Mouse (Mus musculus) CH12.LX (cell line): Measurements from ENCODE around the gene L3mbtl2. TPM values are rescaled to one million over a fixed set of nuclear protein-coding genes. Genes with fewer than 3 reads are reported as not detected.

ENCODE experiments used
- DNase-seq: peaks from one replicate; pipeline ENCODE4 v3.0.0-alpha.2; 2013; ENCODE audit errors: extremely low read depth
- H3K27ac ChIP-seq: 2 replicates; pipeline ENCODE4 v1.5.1; 2012; ENCODE audit warnings: low read depth, mild to moderate bottlenecking, control low read depth, moderate library complexity; ENCODE audit not compliant: insufficient read depth
- H3K27me3 ChIP-seq: replicated peaks from 2 replicates; pipeline ENCODE3; 2012; ENCODE audit warnings: inconsistent platforms
- H3K36me3 ChIP-seq, 2 experiments: replicated peaks in 1 of 2; 2 replicates each; pipeline versions ENCODE3 to v1.6.1; 2012; ENCODE audit warnings: inconsistent platforms in 1 of 2, low read length in 1 of 2, mild to moderate bottlenecking in 1 of 2, mixed read lengths in 1 of 2, moderate library complexity in 1 of 2; ENCODE audit not compliant: control insufficient read depth in 1 of 2, insufficient read depth in 1 of 2
- H3K4me1 ChIP-seq, 2 experiments: 2 replicates each; pipeline ENCODE4 v1.6.1; 2012; ENCODE audit warnings: inconsistent platforms in 1 of 2, moderate library complexity in 1 of 2; ENCODE audit not compliant: insufficient read depth in 2 of 2, control insufficient read depth in 1 of 2
- H3K4me2 ChIP-seq: 2 replicates; pipeline ENCODE4 v1.6.1; 2012; ENCODE audit warnings: low read depth, mild to moderate bottlenecking, control low read depth; ENCODE audit not compliant: poor library complexity, insufficient read depth, severe bottlenecking
- H3K4me3 ChIP-seq, 3 experiments: fragments of 150-350 bp in 1 of 3; sonication (generic) in 1 of 3; replicated peaks in 1 of 3; 2 replicates each; pipeline versions ENCODE3 to v1.5.1; 2011 to 2012; ENCODE audit warnings: low read depth in 2 of 3, low read length in 2 of 3, mild to moderate bottlenecking in 2 of 3, moderate library complexity in 2 of 3, control low read depth in 1 of 3, improper control_type of control experiment in 1 of 3, inconsistent platforms in 1 of 3, mixed read lengths in 1 of 3; ENCODE audit not compliant: poor library complexity in 1 of 3
- H3K79me2 ChIP-seq: replicated peaks from 2 replicates; pipeline ENCODE4 v1.6.1; 2012; ENCODE audit warnings: mild to moderate bottlenecking, moderate library complexity; ENCODE audit not compliant: control insufficient read depth, poor library complexity, insufficient read depth, severe bottlenecking; ENCODE audit errors: extremely low read depth
- H3K9ac ChIP-seq: 2 replicates; pipeline ENCODE4 v1.6.1; 2012; ENCODE audit warnings: low read depth, mild to moderate bottlenecking, control low read depth, moderate library complexity; ENCODE audit not compliant: insufficient read depth
- H3K9me3 ChIP-seq: replicated peaks from 2 replicates; pipeline ENCODE3; 2012; ENCODE audit warnings: low read length, inconsistent platforms, mixed read lengths
- CHD2 ChIP-seq: IDR thresholded peaks from 2 replicates; pipeline ENCODE4 v1.6.1; 2011; ENCODE audit warnings: low read length, improper control_type of control experiment
- CTCF ChIP-seq, 2 experiments: IDR thresholded peaks in 1 of 2; conservative IDR thresholded peaks in 1 of 2; 2 replicates each; pipeline ENCODE4 v1.5.1; 2011 to 2012; ENCODE audit warnings: low read depth in 2 of 2, low read length in 2 of 2, improper control_type of control experiment in 1 of 2, inconsistent platforms in 1 of 2, mild to moderate bottlenecking in 1 of 2, moderate library complexity in 1 of 2
- ELF1 ChIP-seq: IDR thresholded peaks from 2 replicates; pipeline ENCODE4 v1.6.1; 2014; ENCODE audit warnings: low read depth, mild to moderate bottlenecking, inconsistent platforms, low read length, improper control_type of control experiment
- GABPA ChIP-seq: IDR thresholded peaks from 2 replicates; pipeline ENCODE4 v1.6.1; 2012; ENCODE audit warnings: low read depth, low read length, improper control_type of control experiment, inconsistent platforms; ENCODE audit not compliant: insufficient replicate concordance
- JUND ChIP-seq: conservative IDR thresholded peaks from 2 replicates; pipeline ENCODE4 v1.6.1; 2011; ENCODE audit warnings: low read depth, low read length, improper control_type of control experiment
- KAT2A ChIP-seq: IDR thresholded peaks from 2 replicates; pipeline ENCODE4 v1.6.1; 2012; ENCODE audit warnings: low read length, improper control_type of control experiment, inconsistent platforms; ENCODE audit not compliant: insufficient replicate concordance
- NELFE ChIP-seq: IDR thresholded peaks from 2 replicates; pipeline ENCODE4 v1.6.1; 2011; ENCODE audit warnings: low read depth, low read length, improper control_type of control experiment
- PAX5 ChIP-seq: IDR thresholded peaks from 2 replicates; pipeline ENCODE4 v1.6.1; 2012; ENCODE audit warnings: low read length, inconsistent platforms, mixed read lengths
- POLR2A ChIP-seq: IDR thresholded peaks from 2 replicates; pipeline ENCODE4 v1.6.1; 2011; ENCODE audit warnings: low read depth, mild to moderate bottlenecking, improper control_type of control experiment, low read length
- RAD21 ChIP-seq: IDR thresholded peaks from 2 replicates; pipeline ENCODE4 v1.6.1; 2011; ENCODE audit warnings: low read depth, mild to moderate bottlenecking, low read length, improper control_type of control experiment, moderate library complexity
- SIN3A ChIP-seq: IDR thresholded peaks from 2 replicates; pipeline ENCODE4 v1.6.1; 2012; ENCODE audit warnings: low read length, improper control_type of control experiment, inconsistent platforms
- SMC3 ChIP-seq: IDR thresholded peaks from 2 replicates; pipeline ENCODE4 v1.6.1; 2011; ENCODE audit warnings: low read depth, low read length, improper control_type of control experiment
- TBP ChIP-seq: conservative IDR thresholded peaks from 2 replicates; pipeline ENCODE4 v1.6.1; 2011; ENCODE audit warnings: low read depth, low read length, improper control_type of control experiment
- USF1 ChIP-seq: IDR thresholded peaks from 2 replicates; pipeline ENCODE4 v1.6.1; 2014; ENCODE audit warnings: low read depth, mild to moderate bottlenecking, inconsistent platforms, low read length, improper control_type of control experiment
- USF2 ChIP-seq: conservative IDR thresholded peaks from 2 replicates; pipeline ENCODE4 v1.6.1; 2011; ENCODE audit warnings: low read depth, low read length, improper control_type of control experiment
- ZKSCAN1 ChIP-seq: IDR thresholded peaks from 2 replicates; pipeline ENCODE4 v1.6.1; 2012; ENCODE audit warnings: low read depth, inconsistent platforms, low read length, improper control_type of control experiment, borderline replicate concordance
- ZMIZ1 ChIP-seq: IDR thresholded peaks from 2 replicates; pipeline ENCODE4 v1.6.1; 2012; ENCODE audit warnings: low read depth, mild to moderate bottlenecking, inconsistent platforms, low read length, improper control_type of control experiment
- dilution Hi-C: fragments of 300-500 bp; cut with MboI; formaldehyde crosslinking; loops from 2 replicates; pipeline ENCODE4 v1.14.3; 2020; ENCODE audit warnings: low sequenced_read_pairs; ENCODE audit not compliant: extremely low pct_unique_long_range_greater_than_20kb, extremely low pct_ligation_motif_present
- in situ Hi-C: fragments of 300-500 bp; cut with MboI; formaldehyde crosslinking; loops from 3 replicates; pipeline ENCODE4 v1.14.3; 2019; ENCODE audit warnings: low sequenced_read_pairs, low pct_ligation_motif_present, low pct_unique_long_range_greater_than_20kb, mixed read lengths
- polyA plus RNA-seq: library from polyadenylated mRNA; unstranded; fragments of >175 nt; gene quantifications from 2 replicates; pipeline ENCODE4 v1.2.1, GENCODE M21; 2012; ENCODE audit warnings: low read depth; ENCODE audit not compliant: insufficient read length
- total RNA-seq, 2 experiments: library from RNA; depleted of rRNA; stranded (reverse); fragments of 300-350 nt in 1 of 2; fragments of >200 nt in 1 of 2; gene quantifications; 2 replicates each; pipeline ENCODE4 v1.2.3; 2012 to 2014

The L3mbtl2 gene
- total and polyA plus RNA-seq, 3 experiments, result 26.4 to 40.0 (median 29.7) TPM

DNA sequence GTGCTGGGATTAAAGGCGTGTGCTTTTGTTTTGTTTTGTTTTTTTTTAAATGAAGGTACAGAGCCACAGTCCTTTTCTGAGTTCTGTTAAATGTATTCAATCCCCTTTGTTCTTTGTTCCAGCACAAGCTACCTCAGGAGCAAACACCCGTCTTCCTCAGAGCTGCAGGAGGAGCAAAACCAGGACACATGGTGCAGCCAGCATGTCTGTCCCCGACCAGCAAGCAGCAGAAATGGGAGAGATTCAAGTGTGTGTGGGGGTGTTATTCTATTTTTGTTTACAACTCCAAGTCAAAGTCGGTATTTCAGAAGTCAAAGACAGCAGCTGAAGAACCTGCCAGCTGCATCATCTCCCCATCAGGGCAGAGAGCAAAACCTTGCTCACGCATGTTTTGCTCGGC is 50.1 kb downstream of the L3mbtl2 start:
- Histone ChIP-seq H3K27me3 (no peaks in the 10 kb centered on the region), H3K4me3 (no peak overlapping the region), H3K36me3 (peaks cover 91 to 95% of the 10 kb centered on the region in 2 experiments), H3K9me3 (no peaks in the 10 kb centered on the region), H3K27ac (no peak overlapping the region), H3K9ac (no peak overlapping the region), H3K4me2 (no peak overlapping the region), H3K4me1 (no peaks in the 10 kb centered on the region), H3K79me2 (no peaks in the 10 kb centered on the region)
- in situ Hi-C loops, result loop anchor here (25.0 kb wide), 1 partner anchor 199 kb away; no protein-coding TSS in a partner anchor
- dilution Hi-C loops, result no loop called here
- no peak for TF ChIP-seq ELF1
- no peak for TF ChIP-seq USF1
- TF ChIP-seq SMC3, result no peak
- no peak for TF ChIP-seq ZMIZ1
- DNase-seq, result no peak

DNA sequence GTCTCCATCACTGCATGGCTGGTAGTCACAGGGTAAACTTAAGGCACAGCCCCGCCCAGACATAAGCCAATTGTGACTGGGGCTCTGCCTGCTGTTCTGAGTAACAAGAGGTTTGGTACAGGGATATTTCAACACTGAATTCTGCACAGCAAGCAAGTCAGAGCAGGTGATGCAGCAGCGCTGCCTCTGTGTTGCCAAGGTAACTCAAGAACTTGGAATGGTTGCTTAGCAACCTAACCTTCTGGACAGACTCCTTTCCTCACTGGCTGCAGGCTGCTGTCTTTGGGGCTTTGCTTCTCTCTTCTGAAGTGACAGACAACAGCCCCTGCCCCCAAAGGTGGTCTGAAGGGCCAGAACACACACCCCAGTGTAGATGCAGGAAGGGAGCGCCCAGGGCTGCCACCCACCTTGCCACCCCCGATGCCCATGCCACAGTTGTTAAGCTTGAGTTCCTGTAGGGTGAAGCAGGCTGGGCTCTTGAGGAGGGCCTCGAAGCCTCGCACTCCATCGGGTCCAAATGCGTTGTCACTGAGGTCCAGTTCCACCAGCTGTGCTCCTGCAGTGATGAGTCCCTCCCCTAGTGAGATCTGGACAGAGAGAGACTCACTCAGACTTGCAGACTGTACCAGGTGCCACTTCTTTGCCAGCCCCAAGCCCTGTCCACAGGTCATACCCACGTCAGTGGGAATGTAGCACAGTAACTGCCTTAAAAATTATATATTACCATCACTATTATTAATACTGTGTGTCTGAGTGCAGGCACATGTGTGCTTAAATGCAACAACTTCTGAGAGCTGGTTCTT is 54.8 kb downstream of the L3mbtl2 start:
- Histone ChIP-seq H3K79me2 (peaks cover 10% of the 10 kb centered on the region), H3K4me2 (no peak overlapping the region), H3K9ac (no peak overlapping the region), H3K9me3 (no peaks in the 10 kb centered on the region), H3K27me3 (no peaks in the 10 kb centered on the region), H3K27ac (no peak overlapping the region), H3K4me1 (no peaks in the 10 kb centered on the region), H3K4me3 (no peak overlapping the region), H3K36me3 (peaks cover 93 to 98% of the 10 kb centered on the region in 2 experiments)
- in situ Hi-C loops, result loop anchor here (25.0 kb wide), 1 partner anchor 194 kb away; no protein-coding TSS in a partner anchor
- no peak for DNase-seq
- dilution Hi-C loops, result no loop called here
- no peak for TF ChIP-seq USF2
- TF ChIP-seq ZKSCAN1, result no peak
- no peak for TF ChIP-seq ZMIZ1
- TF ChIP-seq RAD21, result no peak
- TF ChIP-seq NELFE, result no peak
- TF ChIP-seq KAT2A, result no peak
- no peak for TF ChIP-seq ELF1
- no peak for TF ChIP-seq JUND
- TF ChIP-seq POLR2A, result no peak
- TF ChIP-seq PAX5, result no peak
- TF ChIP-seq TBP, result no peak

DNA sequence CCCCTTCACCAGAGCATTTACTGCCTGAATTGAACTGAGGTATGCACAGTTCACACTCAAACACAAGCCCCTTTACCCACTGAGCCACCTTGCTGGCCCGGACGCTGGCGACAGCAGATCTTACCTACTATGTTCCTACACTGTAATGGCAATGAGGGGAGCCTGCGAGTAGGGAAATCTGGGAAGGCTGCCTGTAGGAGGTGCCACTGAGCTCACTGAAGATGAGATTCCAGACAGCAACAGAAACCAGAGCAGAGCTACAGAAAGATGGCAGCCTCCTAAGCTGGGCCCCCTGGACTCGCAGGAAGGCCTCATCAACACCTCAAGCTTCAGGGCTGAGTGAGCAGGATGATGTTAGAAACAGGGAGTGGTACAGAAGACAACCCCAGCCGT is 55.4 kb downstream of the L3mbtl2 start:
- in situ Hi-C loops (loop anchor here (25.0 kb wide), 1 partner anchor 193 kb away; no protein-coding TSS in a partner anchor), dilution Hi-C loops (no loop called here)
- no peak overlapping the region for H3K27ac ChIP-seq
- no peaks in the 10 kb centered on the region for H3K9me3 ChIP-seq
- no peak for DNase-seq
- H3K4me3 ChIP-seq, result no peak overlapping the region
- no peak overlapping the region for H3K9ac ChIP-seq
- peaks cover 92 to 98% of the 10 kb centered on the region in 2 experiments for H3K36me3 ChIP-seq
- H3K4me2 ChIP-seq, result no peak overlapping the region
- TF ChIP-seq GABPA (no peak), CTCF (conservative IDR thresholded peaks at IDR 0.05 in 1 of 2, IDR thresholded peaks at IDR 0.05 in 1 of 2; ENCODE audit: low read depth in 2 of 2, low read length in 2 of 2) (peak in 1 of 2 experiments; percentile 20; a peak in 1 of 4 replicates), SIN3A (no peak), CHD2 (no peak)
- TF ChIP-seq, all 38 proteins: peak for 1
- H3K27me3 ChIP-seq, result no peaks in the 10 kb centered on the region
- no peaks in the 10 kb centered on the region for H3K4me1 ChIP-seq
- peaks cover 16% of the 10 kb centered on the region for H3K79me2 ChIP-seq
